Mouse (Mus musculus) cerebellum, adult 2 months (tissue): Measurements from ENCODE around the gene Atp6v0a2.

ENCODE experiments used
- CTCF ChIP-seq: fragments of 200-500 bp; IDR thresholded peaks from 2 replicates; pipeline ENCODE4 v1.5.1; 2011; ENCODE audit warnings: low read depth, mild to moderate bottlenecking, control low read depth, low read length, moderate library complexity, borderline replicate concordance; ENCODE audit not compliant: insufficient read depth
- POLR2A ChIP-seq: fragments of 200-500 bp; IDR thresholded peaks from 2 replicates; pipeline ENCODE4 v1.6.1; 2011; ENCODE audit warnings: low read length, control low read depth, borderline replicate concordance; ENCODE audit not compliant: insufficient read depth

DNA sequence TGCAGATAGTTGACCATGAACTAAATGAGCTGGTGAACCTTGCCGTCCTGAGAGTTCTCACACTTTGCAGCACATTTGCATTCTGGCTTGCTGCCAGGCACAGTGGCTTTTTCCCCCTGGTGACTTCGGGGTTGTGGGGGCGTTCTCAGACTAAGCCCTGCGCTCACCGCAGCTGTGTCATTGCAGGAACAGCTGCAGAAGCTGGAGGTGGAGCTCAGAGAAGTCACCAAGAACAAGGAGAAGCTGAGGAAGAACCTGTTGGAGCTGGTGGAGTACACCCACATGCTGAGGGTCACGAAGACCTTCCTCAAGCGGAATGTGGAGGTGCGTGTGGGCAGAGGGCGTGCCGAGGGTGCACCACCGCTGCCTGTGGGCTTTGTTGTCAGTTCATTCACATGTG lies 8.9 kb downstream of the Atp6v0a2 start:
- TF ChIP-seq CTCF (no peak), POLR2A (no peak)
